Mouse (Mus musculus) kidney, embryonic 14.5 days (tissue): ENCODE data around the gene Dspp. TPM values are rescaled to one million over a fixed set of nuclear protein-coding genes. Genes with fewer than 3 reads are reported as not detected.
A peak's percentile ranks its signal among the peaks of the same experiment; 100 is the strongest.

Source experiments
- ATAC-seq: fragments of 200-750 bp; cut with Nextera tagmentation; 2 replicates; pipeline ENCODE4 v1.8.0; 2017; ENCODE audit warnings: moderate number of reproducible peaks, mild to moderate bottlenecking, moderate TSS enrichment, moderate library complexity; ENCODE audit not compliant: low FRiP score, low TSS enrichment
- H3K27ac ChIP-seq: fragments of 300-500 bp; sonication (generic); 2 replicates; pipeline ENCODE4 v1.5.1; 2014; ENCODE audit warnings: low read depth, mild to moderate bottlenecking, low read length, moderate library complexity, mixed read lengths
- H3K27me3 ChIP-seq: fragments of 300-500 bp; sonication (generic); 2 replicates; pipeline ENCODE4 v1.6.1; 2014; ENCODE audit warnings: mild to moderate bottlenecking, low read length; ENCODE audit not compliant: control insufficient read depth, insufficient read depth
- H3K36me3 ChIP-seq: fragments of 300-500 bp; sonication (generic); 2 replicates; pipeline ENCODE4 v1.6.1; 2014; ENCODE audit warnings: low read length, mixed read lengths; ENCODE audit not compliant: control insufficient read depth, insufficient read depth
- H3K4me1 ChIP-seq: fragments of 300-500 bp; sonication (generic); 2 replicates; pipeline ENCODE4 v1.6.1; 2014; ENCODE audit warnings: low read length, mixed read lengths; ENCODE audit not compliant: control insufficient read depth, insufficient read depth
- H3K4me2 ChIP-seq: fragments of 300-500 bp; sonication (generic); replicated peaks from 2 replicates; pipeline ENCODE4 v1.6.1; 2014; ENCODE audit warnings: low read depth, mild to moderate bottlenecking, low read length
- H3K4me3 ChIP-seq: fragments of 300-500 bp; sonication (generic); 2 replicates; pipeline ENCODE4 v1.5.1; 2014; ENCODE audit warnings: mild to moderate bottlenecking, low read length
- H3K9ac ChIP-seq: fragments of 300-500 bp; sonication (generic); 2 replicates; pipeline ENCODE4 v1.6.1; 2014; ENCODE audit warnings: low read depth, mild to moderate bottlenecking, low read length, moderate library complexity
- H3K9me3 ChIP-seq: fragments of 300-500 bp; sonication (generic); 2 replicates; pipeline ENCODE4 v1.6.1; 2016; ENCODE audit warnings: low read length; ENCODE audit not compliant: control insufficient read depth
- WGBS: fragments of 180-500 bp; shearing (Covaris S2); extraction: QIAGEN DNeasy Blood & Tissue Kit; methylation state at CpG from one replicate; pipeline ENCODE4 v1.1.7; 2014; 5-methylcytosine and 5-hydroxymethylcytosine counted together
- polyA plus RNA-seq: library from polyadenylated mRNA; unstranded; fragments of >200 nt; fragmentation: Nextera tagmentation; extraction: Ambion mirVana; gene quantifications from 2 replicates; pipeline ENCODE4 v1.2.1, GENCODE M21; 2014

Gene Dspp
- not detected in 2 replicates for polyA plus RNA-seq

- no peaks in the 10 kb centered on the region for H3K4me1 ChIP-seq
- H3K27me3 ChIP-seq, result no peaks in the 10 kb centered on the region
- H3K4me3 ChIP-seq, result no peak within 1 kb of the TSS
- no peak within 1 kb of the TSS for H3K4me2 ChIP-seq
- H3K27ac ChIP-seq, result no peak within 1 kb of the TSS
- H3K9me3 ChIP-seq, result no peaks in the 10 kb centered on the region
- no peak within 1 kb of the TSS for H3K9ac ChIP-seq
- WGBS, result 84% methylated on average over 7 of the region's 7 CpGs
- no peak for ATAC-seq
- no peaks in the 10 kb centered on the region for H3K36me3 ChIP-seq
These were observed at the start of gene Dspp for GRCm38 (mm10) chr5:104170412-104170811. TSS of gene Dspp (plus strand) at chr5:104170712.

- Histone ChIP-seq H3K9me3 (no peaks in the 10 kb centered on the region), H3K4me1 (no peaks in the 10 kb centered on the region), H3K36me3 (no peaks in the 10 kb centered on the region), H3K9ac (no peak overlapping the region), H3K4me3 (no peak overlapping the region), H3K27ac (no peak overlapping the region), H3K27me3 (no peaks in the 10 kb centered on the region), H3K4me2 (no peak overlapping the region)
- no peak for ATAC-seq
- 78% methylated on average over 6 of the region's 6 CpGs for WGBS
These were observed 46.4 kb upstream of the Dspp start for GRCm38 (mm10) chr5:104124016-104124658.

GRCm38 (mm10) chr5:104126561-104127320, 43.8 kb upstream of the Dspp start:
- 83% methylated on average over 12 of the region's 12 CpGs for WGBS
- Histone ChIP-seq H3K4me2 (no peak overlapping the region), H3K4me3 (no peak overlapping the region), H3K27ac (no peak overlapping the region), H3K9me3 (no peaks in the 10 kb centered on the region), H3K27me3 (no peaks in the 10 kb centered on the region), H3K9ac (no peak overlapping the region), H3K4me1 (no peaks in the 10 kb centered on the region), H3K36me3 (no peaks in the 10 kb centered on the region)
- no peak for ATAC-seq

DNA sequence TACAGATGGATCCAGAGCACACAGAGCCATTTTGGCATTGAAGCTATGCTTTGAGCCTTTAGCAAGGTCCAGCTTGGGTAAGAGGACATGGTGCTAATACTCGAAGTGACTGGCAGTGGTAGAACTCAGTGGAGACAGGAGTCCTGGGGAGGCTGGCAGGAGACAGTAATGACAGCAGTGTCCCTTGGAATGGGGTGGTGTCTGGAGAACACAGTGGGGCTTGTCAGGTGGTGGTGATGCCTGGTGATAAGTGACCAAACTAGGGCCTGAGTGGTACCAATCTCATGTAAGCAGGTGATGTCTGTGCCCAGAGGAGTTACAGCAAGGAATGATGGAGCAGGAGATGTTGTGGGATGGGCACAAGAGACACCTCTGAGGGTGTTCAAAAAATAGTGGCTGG, 43.2 kb upstream of the Dspp start:
- Histone ChIP-seq H3K27ac (no peak overlapping the region), H3K9ac (no peak overlapping the region), H3K4me1 (no peaks in the 10 kb centered on the region), H3K36me3 (no peaks in the 10 kb centered on the region), H3K4me3 (no peak overlapping the region), H3K4me2 (no peak overlapping the region), H3K27me3 (no peaks in the 10 kb centered on the region), H3K9me3 (no peaks in the 10 kb centered on the region)
- WGBS, result 87% methylated on average over 1 of the region's 1 CpGs
- ATAC-seq, result no peak

DNA sequence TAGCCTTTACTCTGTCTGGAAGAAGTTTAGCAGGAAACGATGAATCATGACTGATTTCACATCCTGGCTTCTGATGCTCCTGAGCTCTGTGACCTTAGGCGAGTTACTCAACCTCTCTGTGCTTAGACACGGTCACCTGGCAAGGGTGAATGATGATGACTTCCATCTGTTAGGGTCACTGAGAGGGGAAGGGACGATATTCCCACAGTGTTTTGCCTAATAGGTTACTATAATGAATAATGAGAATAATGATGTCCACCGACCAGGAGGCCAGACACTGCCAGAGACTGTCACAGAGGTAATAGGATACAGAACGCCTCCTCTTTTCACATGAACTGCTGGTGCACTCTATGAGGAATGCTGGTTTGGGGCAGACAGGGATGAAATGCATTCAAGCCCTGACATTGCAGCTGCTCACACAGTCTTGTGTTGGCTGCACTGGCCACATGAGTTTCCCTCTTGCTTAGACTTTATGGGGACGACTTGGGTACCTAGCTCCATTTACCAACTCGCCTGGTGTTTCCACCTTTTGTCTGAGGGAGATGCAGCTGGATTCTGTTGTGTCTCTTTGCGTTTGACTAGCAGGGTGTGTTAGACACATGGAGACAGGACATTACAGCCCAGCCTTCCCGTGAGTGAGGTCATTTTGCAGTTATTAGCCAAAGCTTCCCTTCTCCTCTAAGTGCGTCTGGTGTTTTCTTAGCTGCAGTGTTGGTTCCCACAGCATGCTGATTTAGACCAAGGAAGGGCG, 42.1 kb upstream of the Dspp start:
- 31% methylated on average over 12 of the region's 12 CpGs for WGBS
- Histone ChIP-seq H3K9ac (no peak overlapping the region), H3K4me2 (no peak overlapping the region), H3K9me3 (no peaks in the 10 kb centered on the region), H3K27me3 (no peaks in the 10 kb centered on the region), H3K36me3 (no peaks in the 10 kb centered on the region), H3K27ac (peak overlapping the region; percentile 45; the same call in 1 of the 2 replicates), H3K4me1 (no peaks in the 10 kb centered on the region), H3K4me3 (no peak overlapping the region)
- ATAC-seq, result peak; percentile 58; the same call in 1 of the 2 replicates

- no peaks in the 10 kb centered on the region for H3K36me3 ChIP-seq
- no peak overlapping the region for H3K9ac ChIP-seq
- H3K9me3 ChIP-seq, result no peaks in the 10 kb centered on the region
- H3K27me3 ChIP-seq, result no peaks in the 10 kb centered on the region
- H3K4me1 ChIP-seq, result no peaks in the 10 kb centered on the region
- H3K4me2 ChIP-seq, result no peak overlapping the region
- H3K4me3 ChIP-seq, result no peak overlapping the region
- 89% methylated on average over 4 of the region's 4 CpGs for WGBS
- H3K27ac ChIP-seq, result no peak overlapping the region
- ATAC-seq, result no peak
These were observed 39.6 kb upstream of the Dspp start for GRCm38 (mm10) chr5:104130891-104131290.

DNA sequence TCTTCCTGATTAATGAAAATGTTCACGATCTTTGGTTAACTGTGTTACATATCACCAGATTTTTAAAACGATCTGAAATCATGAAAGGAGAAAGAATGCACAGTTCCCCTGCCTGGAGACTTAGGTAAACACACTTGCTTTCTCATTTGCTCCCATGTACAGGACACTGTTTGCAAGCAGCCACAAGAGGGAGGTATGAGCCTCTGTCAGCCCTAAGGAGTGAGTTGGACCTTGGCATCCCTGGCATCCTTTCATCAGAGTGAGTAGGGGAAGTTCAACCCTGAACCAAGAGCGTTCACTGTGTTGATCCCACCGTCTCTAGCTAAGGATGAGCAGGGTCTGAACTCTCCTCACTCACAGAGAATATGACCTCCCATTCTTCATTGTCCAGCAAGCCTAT, 39.0 kb upstream of the Dspp start:
- WGBS, result 56% methylated on average over 4 of the region's 4 CpGs
- Histone ChIP-seq H3K9me3 (no peaks in the 10 kb centered on the region), H3K4me1 (no peaks in the 10 kb centered on the region), H3K36me3 (no peaks in the 10 kb centered on the region), H3K9ac (no peak overlapping the region), H3K4me3 (no peak overlapping the region), H3K4me2 (no peak overlapping the region), H3K27me3 (no peaks in the 10 kb centered on the region), H3K27ac (no peak overlapping the region)
- ATAC-seq, result peak; percentile 49; the same call in 1 of the 2 replicates

- Histone ChIP-seq H3K9ac (no peak overlapping the region), H3K27me3 (no peaks in the 10 kb centered on the region), H3K4me2 (no peak overlapping the region), H3K4me3 (no peak overlapping the region), H3K36me3 (no peaks in the 10 kb centered on the region), H3K27ac (no peak overlapping the region), H3K4me1 (no peaks in the 10 kb centered on the region), H3K9me3 (no peaks in the 10 kb centered on the region)
- WGBS, result 74% methylated on average over 4 of the region's 4 CpGs
- ATAC-seq, result no peak
These were observed 36.8 kb upstream of the Dspp start for GRCm38 (mm10) chr5:104133752-104134151.
